Mouse (Mus musculus): ENCODE data around the gene Nrg4. TPM values are rescaled to one million over a fixed set of nuclear protein-coding genes. Genes with fewer than 3 reads are reported as not detected.
"Not testable (repeated sequence)": the region's sequence is repeated elsewhere in the genome, so short reads cannot be mapped to it uniquely, and the experiment has no call there.

The Nrg4 gene
- total RNA-seq, 2 experiments from 2014 or later = 7.2 to 10.5 TPM

DNA sequence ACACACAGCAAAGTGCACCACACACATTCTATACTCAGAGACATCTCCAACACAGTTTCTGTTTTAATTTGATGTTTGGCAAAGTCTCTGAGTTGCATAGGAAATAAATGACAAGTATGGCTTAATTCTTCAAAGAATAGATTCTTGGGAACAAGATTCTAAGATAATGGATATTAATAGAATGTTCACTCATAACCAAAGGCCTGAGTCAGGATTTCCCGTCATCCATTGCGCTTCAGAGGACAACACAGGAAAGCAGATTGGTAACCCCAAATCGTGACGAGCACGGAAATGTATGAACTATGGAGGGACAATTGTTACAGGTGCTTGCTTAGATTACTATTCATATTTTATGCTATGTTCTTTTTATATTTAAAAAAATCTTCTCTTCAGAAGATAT lies 71.6 kb downstream of the Nrg4 start:
- ATAC-seq (replicated peaks; ENCODE audit: poor library complexity) = no peak

DNA sequence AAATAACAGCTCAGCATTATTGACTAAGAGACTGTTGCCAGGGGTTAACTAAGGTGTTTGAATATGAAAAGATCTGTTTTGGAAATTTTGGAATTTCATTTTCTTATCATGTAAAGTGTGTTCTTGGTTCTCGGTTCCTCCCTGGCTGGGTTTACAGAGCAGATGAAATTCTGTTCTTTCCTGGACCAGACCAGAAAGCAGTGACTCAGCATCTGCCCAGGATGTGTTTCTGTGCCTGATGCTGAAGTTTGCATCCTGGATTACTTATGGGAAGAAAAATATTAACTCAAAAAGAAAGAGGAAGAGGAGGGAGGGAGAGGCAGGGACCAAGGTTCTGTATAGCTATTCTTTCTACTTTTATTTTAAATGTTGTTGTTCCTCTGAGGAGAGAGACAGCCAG lies 72.8 kb downstream of the Nrg4 start:
- no peak for ATAC-seq (replicated peaks; ENCODE audit: poor library complexity)

GRCm38 (mm10) chr9:55252097-55252496 lies 74.5 kb downstream of the Nrg4 start:
- ATAC-seq (replicated peaks; ENCODE audit: poor library complexity) = peak; percentile 61

GRCm38 (mm10) chr9:55250595-55251247 lies 75.9 kb downstream of the Nrg4 start:
- ATAC-seq (replicated peaks; ENCODE audit: poor library complexity) = no peak

GRCm38 (mm10) chr9:55248465-55248864 lies 78.2 kb downstream of the Nrg4 start:
- ATAC-seq (replicated peaks; ENCODE audit: poor library complexity) = no peak

DNA sequence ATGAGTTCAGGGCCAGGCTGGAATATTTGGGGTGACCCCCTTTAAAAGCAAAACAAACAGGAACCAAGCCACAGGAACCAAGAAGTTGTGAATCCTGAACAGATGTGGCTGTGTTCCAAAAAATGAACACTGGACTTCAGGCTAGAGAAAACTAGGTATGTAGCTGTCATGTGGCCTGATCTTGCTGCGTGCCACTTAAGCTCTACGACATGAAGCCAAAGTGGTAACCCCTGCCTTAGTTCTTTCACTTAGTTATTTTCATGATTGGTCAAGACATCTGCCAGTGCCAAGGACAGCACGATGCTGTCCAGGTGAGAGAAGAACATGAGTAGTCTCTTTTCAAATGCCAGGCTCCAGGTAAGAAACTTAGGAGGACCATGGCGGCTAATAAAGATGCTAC lies 79.7 kb downstream of the Nrg4 start:
- ATAC-seq (replicated peaks; ENCODE audit: poor library complexity) = no peak

GRCm38 (mm10) chr9:55246440-55246839 lies 80.2 kb downstream of the Nrg4 start:
- no peak for ATAC-seq (replicated peaks; ENCODE audit: poor library complexity)

- not testable (repeated sequence) for ATAC-seq (replicated peaks; ENCODE audit: poor library complexity)
Observed at GRCm38 (mm10) chr9:55245057-55245750, 81.4 kb downstream of the Nrg4 start.

GRCm38 (mm10) chr9:55244079-55244478 lies 82.6 kb downstream of the Nrg4 start:
- peak; percentile 71 for ATAC-seq (replicated peaks; ENCODE audit: poor library complexity)

- no peak for ATAC-seq (replicated peaks; ENCODE audit: poor library complexity)
Observed at GRCm38 (mm10) chr9:55243280-55243679, 83.4 kb downstream of the Nrg4 start.

DNA sequence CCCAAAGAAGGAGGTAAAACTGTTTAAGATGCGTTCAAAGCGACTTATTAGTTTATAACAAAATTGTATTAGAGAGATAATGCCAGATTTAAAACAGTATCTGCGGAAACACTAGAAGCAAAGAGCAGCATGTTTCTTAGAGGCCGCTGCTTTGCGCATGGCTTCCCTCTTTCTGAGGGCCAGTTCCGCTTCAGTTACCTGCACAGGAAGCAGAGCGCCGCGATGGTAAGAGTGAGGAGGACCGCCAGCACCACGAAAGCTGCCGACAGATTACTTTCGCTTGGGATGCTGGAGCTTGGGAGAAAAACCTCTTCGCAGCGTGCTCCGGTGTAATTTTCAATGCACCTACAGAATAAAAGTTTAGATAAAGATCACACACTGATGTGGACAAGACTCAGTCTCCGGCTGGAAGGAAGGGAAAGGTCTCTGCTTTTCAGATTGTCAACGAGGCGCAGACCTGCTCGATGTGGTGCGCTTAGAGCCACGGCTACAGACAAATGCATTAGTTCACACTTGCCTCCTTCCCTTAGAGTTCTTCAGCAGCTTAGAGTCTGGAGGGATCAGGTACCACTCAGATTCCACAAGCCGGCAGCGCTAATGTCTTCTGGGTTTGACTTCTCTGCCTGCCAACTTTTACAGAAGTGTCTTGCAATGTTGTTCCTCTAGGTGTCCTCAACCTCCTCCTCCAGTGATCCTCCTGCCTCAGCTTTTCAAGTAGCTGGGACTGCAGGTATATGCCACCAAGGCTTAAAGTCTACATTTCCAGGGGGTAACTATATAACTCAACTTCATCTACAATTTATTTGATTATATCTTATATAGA lies 84.6 kb downstream of the Nrg4 start:
- ATAC-seq (replicated peaks; ENCODE audit: poor library complexity) = peak; percentile 65

GRCm38 (mm10) chr9:55240852-55241251 lies 85.8 kb downstream of the Nrg4 start:
- peak; percentile 51 for ATAC-seq (replicated peaks; ENCODE audit: poor library complexity)

DNA sequence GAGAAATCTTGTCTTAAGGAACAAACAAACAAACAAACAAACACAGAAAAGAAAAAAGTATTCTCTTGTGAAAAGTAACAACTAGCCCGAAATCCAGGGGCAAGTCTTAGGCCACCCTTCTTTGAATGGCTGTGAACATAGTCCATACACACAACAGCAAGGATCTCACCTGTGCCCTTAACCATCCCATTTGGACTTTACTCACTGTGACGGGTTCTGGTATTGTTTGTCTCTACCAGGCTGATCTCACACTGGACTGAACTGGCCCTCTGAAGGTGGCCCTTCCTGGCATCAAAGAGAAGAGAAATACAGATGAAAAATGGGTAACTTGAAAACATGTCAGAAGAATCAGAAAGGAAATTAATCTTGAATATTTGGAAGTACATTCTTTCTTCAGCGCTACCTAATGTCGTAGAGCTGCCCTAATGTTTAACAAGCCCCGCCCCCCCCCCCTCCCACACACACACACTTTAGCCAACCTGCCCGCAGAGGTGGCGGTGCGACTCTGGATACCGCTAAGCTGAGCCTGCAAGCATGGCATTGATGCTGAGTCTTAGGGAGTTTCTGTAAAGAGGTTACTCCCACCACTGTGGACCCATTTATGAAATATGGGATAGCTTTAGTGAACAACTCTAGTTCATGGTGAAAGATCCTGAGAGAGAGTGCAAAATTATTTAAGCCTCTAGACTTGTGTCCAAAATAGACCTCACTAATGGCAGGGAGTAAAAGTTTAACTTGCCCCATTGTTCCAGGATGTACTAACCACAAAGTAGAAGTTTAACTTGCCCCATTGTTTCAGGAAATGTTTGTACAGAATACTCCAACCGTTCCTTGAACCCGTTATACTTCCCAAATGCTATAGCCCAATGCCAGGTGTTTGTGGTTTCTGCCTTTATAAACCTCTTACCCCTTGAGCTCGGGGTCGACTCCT lies 90.1 kb downstream of the Nrg4 start:
- no peak for ATAC-seq (replicated peaks; ENCODE audit: poor library complexity)

DNA sequence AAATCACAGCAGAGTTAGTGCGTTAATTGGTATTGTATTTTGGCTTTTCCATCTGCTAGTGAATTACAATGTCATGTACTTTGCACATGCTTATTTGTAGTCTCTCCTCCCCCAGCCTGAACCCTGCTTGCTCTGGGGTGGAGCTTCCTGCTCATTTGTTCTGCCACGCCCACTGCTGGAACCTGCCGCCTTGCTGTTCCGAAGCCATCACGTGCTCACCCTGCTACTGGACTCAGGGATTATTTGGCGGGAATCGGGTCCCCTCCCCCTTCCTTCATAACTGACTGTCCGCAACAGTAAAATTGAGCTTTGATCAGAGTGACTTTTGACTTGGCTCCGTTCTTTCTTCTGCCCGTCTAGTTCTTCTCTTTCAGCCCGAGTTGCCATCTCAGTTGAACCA lies 93.6 kb downstream of the Nrg4 start:
- not testable (repeated sequence) for ATAC-seq (replicated peaks; ENCODE audit: poor library complexity)

DNA sequence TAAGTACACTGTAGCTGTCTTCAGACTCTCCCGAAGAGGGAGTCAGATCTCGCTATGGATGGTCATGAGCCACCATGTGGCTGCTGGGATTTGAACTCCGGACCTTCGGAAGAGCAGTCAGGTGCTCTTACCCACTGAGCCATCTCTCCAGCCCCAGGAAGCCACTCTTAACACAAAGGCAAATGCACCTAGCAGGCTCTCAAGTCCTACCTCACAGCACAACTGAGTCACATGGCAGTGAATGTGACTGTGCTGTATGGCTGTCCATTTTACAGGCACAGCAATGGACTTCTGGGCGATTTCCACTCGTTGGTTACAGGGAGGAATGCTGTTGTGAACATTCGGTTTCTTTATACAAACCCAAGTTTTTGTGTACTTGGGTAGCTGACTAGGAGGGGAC lies 94.1 kb downstream of the Nrg4 start:
- ATAC-seq (replicated peaks; ENCODE audit: poor library complexity) = no peak

DNA sequence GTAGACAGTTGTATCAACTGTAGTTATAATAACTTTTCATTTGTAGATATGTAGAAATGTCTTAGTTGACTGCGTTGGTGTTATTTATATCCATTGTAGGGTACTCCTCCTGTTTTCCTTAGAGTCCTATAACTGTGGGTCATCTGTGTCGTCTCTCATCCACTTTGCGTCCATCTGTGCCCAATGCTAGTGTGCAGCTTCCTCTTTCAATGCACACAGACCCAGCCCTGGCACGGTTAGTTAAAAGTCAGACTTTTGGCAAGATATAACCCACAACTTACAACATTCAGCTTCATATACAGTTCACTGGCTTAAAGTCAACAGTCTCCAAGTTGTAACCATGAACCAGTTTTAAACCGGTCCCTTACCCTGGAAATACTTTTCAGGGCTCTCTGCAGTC lies 94.5 kb downstream of the Nrg4 start:
- peak; percentile 46; the same call in 1 of the 2 replicates for ATAC-seq (replicated peaks; ENCODE audit: poor library complexity)

DNA sequence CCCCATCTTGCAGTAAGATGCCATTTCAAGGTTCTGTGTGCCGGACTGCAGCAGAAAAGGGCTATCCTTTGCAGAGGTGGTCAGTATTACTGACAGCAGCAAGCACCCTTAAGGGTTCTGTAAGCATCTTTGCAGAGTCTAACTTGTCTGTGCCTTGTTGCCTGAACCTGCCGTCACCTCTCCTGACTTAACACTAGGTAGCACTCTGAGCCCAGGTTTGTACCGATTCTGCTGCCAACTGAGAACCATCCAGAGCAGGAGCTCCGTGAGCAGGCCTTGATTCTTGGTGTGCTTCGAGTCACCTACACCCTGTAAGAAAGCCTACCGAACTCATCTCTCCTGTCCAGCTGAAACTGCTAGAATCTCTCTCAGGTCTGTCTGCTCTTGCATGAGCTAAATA lies 95.1 kb downstream of the Nrg4 start:
- ATAC-seq (replicated peaks; ENCODE audit: poor library complexity) = no peak; the same call in 1 of the 2 replicates

GRCm38 (mm10) chr9:55229010-55229409 lies 97.6 kb downstream of the Nrg4 start:
- ATAC-seq (replicated peaks; ENCODE audit: poor library complexity) = peak; percentile 65; the same call in 1 of the 2 replicates

- no peak for ATAC-seq (replicated peaks; ENCODE audit: poor library complexity)
Observed at GRCm38 (mm10) chr9:55228149-55228548, 98.5 kb downstream of the Nrg4 start.

- ATAC-seq (replicated peaks; ENCODE audit: poor library complexity) = no peak
Observed at GRCm38 (mm10) chr9:55226251-55226650, 100.4 kb downstream of the Nrg4 start.

All from megakaryocyte progenitor cell, adult 5-6 weeks (primary cell).